Mouse (Mus musculus) hindbrain, embryonic 11.5 days (tissue): Measurements from ENCODE around the gene Prpf38b. TPM values are rescaled to one million over a fixed set of nuclear protein-coding genes. Genes with fewer than 3 reads are reported as not detected.

Experiments
- ATAC-seq: fragments of 200-750 bp; cut with Nextera tagmentation; 2 replicates; pipeline ENCODE4 v1.8.0; 2017; ENCODE audit warnings: mild to moderate bottlenecking, moderate TSS enrichment, moderate library complexity; ENCODE audit not compliant: low FRiP score
- DNase-seq: peaks from one replicate; pipeline ENCODE4 v3.0.0-alpha.2; 2015; ENCODE audit warnings: low spot score
- H3K27ac ChIP-seq: fragments of 300-500 bp; sonication (generic); 2 replicates; pipeline ENCODE4 v1.5.1; 2014; ENCODE audit warnings: mild to moderate bottlenecking, low read depth, low read length
- H3K27me3 ChIP-seq: fragments of 300-500 bp; sonication (generic); 2 replicates; pipeline ENCODE4 v1.6.1; 2014; ENCODE audit warnings: mild to moderate bottlenecking, low read length, moderate library complexity, mixed read lengths; ENCODE audit not compliant: control insufficient read depth, insufficient read depth
- H3K36me3 ChIP-seq: fragments of 300-500 bp; sonication (generic); 2 replicates; pipeline ENCODE4 v1.6.1; 2014; ENCODE audit warnings: mild to moderate bottlenecking, low read length, moderate library complexity, mixed read lengths; ENCODE audit not compliant: control insufficient read depth, insufficient read depth
- H3K4me1 ChIP-seq: fragments of 300-500 bp; sonication (generic); replicated peaks from 2 replicates; pipeline ENCODE4 v1.6.1; 2014; ENCODE audit warnings: low read length, mixed read lengths; ENCODE audit not compliant: control insufficient read depth, insufficient read depth
- H3K4me2 ChIP-seq: fragments of 300-500 bp; sonication (generic); replicated peaks from 2 replicates; pipeline ENCODE4 v1.6.1; 2014; ENCODE audit warnings: mild to moderate bottlenecking, low read depth, low read length
- H3K4me3 ChIP-seq: fragments of 300-500 bp; sonication (generic); 2 replicates; pipeline ENCODE4 v1.5.1; 2014; ENCODE audit warnings: low read depth, low read length
- H3K9ac ChIP-seq: fragments of 300-500 bp; sonication (generic); 2 replicates; pipeline ENCODE4 v1.6.1; 2014; ENCODE audit warnings: low read depth, low read length
- H3K9me3 ChIP-seq: fragments of 300-500 bp; sonication (generic); 2 replicates; pipeline ENCODE4 v1.6.1; 2016; ENCODE audit warnings: low read length; ENCODE audit not compliant: control insufficient read depth
- WGBS: fragments of 180-500 bp; shearing (Covaris S2); extraction: QIAGEN DNeasy Blood & Tissue Kit; methylation state at CpG from one replicate; pipeline ENCODE4 v1.1.7; 2014; 5-methylcytosine and 5-hydroxymethylcytosine counted together
- polyA plus RNA-seq: library from polyadenylated mRNA; unstranded; fragments of >200 nt; fragmentation: Nextera tagmentation; extraction: Ambion mirVana; gene quantifications from 2 replicates; pipeline ENCODE4 v1.2.1, GENCODE M21; 2014

The Prpf38b gene
- polyA plus RNA-seq: 84.4 and 85.3 TPM in 2 replicates

DNA sequence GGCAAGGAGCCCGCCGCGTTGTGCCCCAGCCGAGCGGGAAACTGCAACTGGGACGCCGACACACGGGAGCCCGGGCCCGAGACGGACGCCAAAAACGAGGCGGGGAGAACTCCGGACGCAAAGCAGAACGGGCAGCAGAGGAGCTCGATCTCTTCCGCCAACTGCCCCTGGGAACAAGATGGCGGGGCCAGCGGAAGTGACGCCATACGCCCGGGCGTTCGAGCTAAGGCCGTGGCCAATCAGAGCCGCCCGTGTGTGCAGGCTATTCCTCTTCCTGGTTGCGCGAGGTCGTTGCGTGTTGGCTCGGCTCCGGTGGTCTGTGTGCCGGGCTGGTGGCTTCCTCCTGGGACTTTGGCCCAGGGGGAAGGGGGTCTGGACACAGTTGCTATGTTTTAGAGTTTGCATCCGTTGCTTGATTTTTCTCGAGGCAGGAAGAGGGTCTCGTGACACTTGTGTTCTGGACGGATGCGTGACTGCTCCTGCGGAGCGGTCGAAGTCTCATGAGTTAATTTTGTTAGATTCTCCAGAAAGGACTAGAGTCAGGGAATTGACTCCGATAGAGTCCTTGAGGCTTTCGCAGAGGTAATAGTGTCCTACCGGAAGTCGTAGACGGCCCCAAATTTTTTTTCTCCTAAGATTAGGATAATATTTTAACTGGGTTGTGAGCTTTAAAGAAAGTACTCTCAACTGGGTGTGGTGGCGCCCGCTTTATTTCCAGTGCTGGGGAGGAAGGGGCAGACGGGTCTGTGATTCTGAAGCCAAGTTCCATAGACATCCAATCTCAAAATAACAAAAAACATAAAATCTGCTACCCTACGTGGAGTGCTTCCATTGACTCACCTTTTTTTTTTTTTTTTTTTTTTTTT is at the start of gene Prpf38b:
TSS of gene Prpf38b (minus strand) at position 180 of the 866 bp plus-strand sequence.
- 1% methylated on average over 53 of the region's 53 CpGs for WGBS
- ATAC-seq: peak; percentile 99
- Histone ChIP-seq H3K4me1 (no peaks in the 10 kb centered on the region), H3K27me3 (no peaks in the 10 kb centered on the region), H3K9ac (peak within 1 kb of the TSS; percentile 92), H3K27ac (peak within 1 kb of the TSS; percentile 97), H3K36me3 (no peaks in the 10 kb centered on the region), H3K9me3 (no peaks in the 10 kb centered on the region), H3K4me2 (peak within 1 kb of the TSS; percentile 89), H3K4me3 (peak within 1 kb of the TSS; percentile 97)
- DNase-seq: peak; percentile 95

- H3K4me3 ChIP-seq: no peak overlapping the region
- DNase-seq: peak; percentile 73
- H3K27me3 ChIP-seq: no peaks in the 10 kb centered on the region
- peak; percentile 90 for ATAC-seq
- peak overlapping the region; percentile 42; the same call in 1 of the 2 replicates for H3K9ac ChIP-seq
- no peaks in the 10 kb centered on the region for H3K9me3 ChIP-seq
- peak overlapping the region; percentile 42 for H3K4me2 ChIP-seq
- H3K27ac ChIP-seq: peak overlapping the region; percentile 67
- peaks cover 8% of the 10 kb centered on the region for H3K4me1 ChIP-seq
- WGBS: 19% methylated on average over 7 of the region's 7 CpGs
- no peaks in the 10 kb centered on the region for H3K36me3 ChIP-seq
Observed at GRCm38 (mm10) chr3:108961226-108961625, 49.7 kb upstream of the Prpf38b start.

DNA sequence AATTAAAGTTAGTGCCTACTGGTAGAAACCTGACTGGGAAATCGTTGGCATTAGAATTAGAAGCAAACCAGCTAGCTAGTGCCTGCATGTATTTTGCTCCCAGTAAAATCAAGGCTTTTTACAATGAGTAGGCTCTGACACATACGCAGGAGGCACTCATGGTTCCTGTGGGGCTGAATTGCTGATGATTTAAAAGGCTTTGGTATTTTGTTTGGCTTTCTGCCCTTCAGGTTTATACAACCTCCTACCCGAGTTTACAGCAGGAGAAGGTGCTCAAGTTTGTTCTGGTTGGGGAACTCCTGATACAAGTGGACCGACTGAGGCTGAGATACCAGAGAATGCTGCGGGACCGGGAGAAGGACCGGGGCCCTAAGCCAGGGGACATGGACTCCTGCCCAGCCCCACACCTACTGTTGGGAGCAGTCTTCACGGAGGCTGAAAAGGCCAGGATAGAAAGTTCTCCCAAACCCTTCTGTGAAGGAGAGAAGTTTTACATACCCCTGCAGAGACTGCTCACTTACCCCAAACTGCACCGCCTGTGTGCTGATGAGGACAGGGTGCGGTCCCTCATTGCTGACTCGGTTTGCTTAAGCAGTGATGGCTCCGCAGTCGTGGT is 48.3 kb upstream of the Prpf38b start:
- Histone ChIP-seq H3K4me2 (no peak overlapping the region), H3K4me3 (no peak overlapping the region), H3K9me3 (no peaks in the 10 kb centered on the region)

GRCm38 (mm10) chr3:108957976-108958375 is 46.4 kb upstream of the Prpf38b start:
- H3K4me1 ChIP-seq: peaks cover 8% of the 10 kb centered on the region
- DNase-seq (no peak), ATAC-seq (no peak)
- H3K9me3 ChIP-seq: no peaks in the 10 kb centered on the region
- no peaks in the 10 kb centered on the region for H3K36me3 ChIP-seq
- no peak overlapping the region for H3K27ac ChIP-seq
- no peak overlapping the region for H3K4me2 ChIP-seq
- H3K9ac ChIP-seq: no peak overlapping the region
- no peaks in the 10 kb centered on the region for H3K27me3 ChIP-seq
- H3K4me3 ChIP-seq: no peak overlapping the region

More for the DNA sequence above, 48.3 kb upstream of the Prpf38b start:
- Histone ChIP-seq H3K27ac (no peak overlapping the region), H3K4me1 (peaks cover 8% of the 10 kb centered on the region), H3K9ac (no peak overlapping the region), H3K36me3 (no peaks in the 10 kb centered on the region), H3K27me3 (no peaks in the 10 kb centered on the region)
- ATAC-seq: no peak
- WGBS: 77% methylated on average over 13 of the region's 13 CpGs
- DNase-seq: no peak

- no peaks in the 10 kb centered on the region for H3K36me3 ChIP-seq
- 87% methylated on average over 10 of the region's 10 CpGs for WGBS
- no peak overlapping the region for H3K4me2 ChIP-seq
- no peaks in the 10 kb centered on the region for H3K4me1 ChIP-seq
- H3K9ac ChIP-seq: no peak overlapping the region
- H3K4me3 ChIP-seq: no peak overlapping the region
- no peak overlapping the region for H3K27ac ChIP-seq
- ATAC-seq (no peak), DNase-seq (no peak)
- H3K27me3 ChIP-seq: no peaks in the 10 kb centered on the region
- no peaks in the 10 kb centered on the region for H3K9me3 ChIP-seq
Observed at GRCm38 (mm10) chr3:108940996-108941395, 29.5 kb upstream of the Prpf38b start.

DNA sequence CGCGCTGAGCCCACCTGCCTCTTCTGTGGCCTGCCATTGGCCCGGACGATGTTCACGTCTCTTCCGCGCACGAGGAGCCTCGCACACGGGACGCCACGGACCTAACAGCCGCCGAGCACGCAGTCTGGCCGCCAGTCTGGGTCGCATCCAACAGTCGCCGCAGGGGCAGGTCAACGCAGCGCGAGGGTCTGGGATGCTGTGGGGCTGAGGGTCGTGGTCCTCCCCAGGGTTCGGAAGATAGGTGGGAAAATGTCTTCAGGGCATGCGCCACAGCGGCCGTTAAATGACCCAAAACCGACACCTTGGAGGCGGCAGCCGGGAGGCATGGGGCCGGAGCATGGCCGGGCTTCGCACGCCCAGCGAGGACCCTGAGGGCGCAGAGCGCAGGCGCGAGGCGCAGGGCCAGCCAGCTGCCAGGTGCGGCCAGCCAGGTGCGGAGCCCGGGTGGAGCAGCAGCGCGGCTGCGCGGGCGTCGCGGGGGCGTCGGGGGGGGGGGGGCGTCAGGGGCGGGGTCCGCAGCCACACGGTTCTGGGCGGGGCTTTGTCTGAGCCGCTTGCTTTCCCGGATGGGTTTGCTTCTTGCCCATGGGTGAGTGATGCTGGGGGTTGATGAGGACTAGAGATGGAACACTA is 28.6 kb upstream of the Prpf38b start, which contains the start of gene Gm9857:
TSS of gene Gm9857 (minus strand) at position 445 of the 633 bp plus-strand sequence.
- Histone ChIP-seq H3K4me2 (peak within 1 kb of the TSS; percentile 40), H3K27ac (no peak within 1 kb of the TSS)

GRCm38 (mm10) chr3:108939573-108939972 is 28.0 kb upstream of the Prpf38b start, which contains the start of gene Henmt1:
Henmt1 (plus strand) TSS chr3:108939873.
- Histone ChIP-seq H3K4me3 (peak within 1 kb of the TSS; percentile 16; the same call in 1 of the 2 replicates), H3K9ac (no peak within 1 kb of the TSS), H3K9me3 (no peaks in the 10 kb centered on the region), H3K27me3 (no peaks in the 10 kb centered on the region), H3K36me3 (no peaks in the 10 kb centered on the region), H3K4me1 (no peaks in the 10 kb centered on the region), H3K4me2 (peak within 1 kb of the TSS; percentile 40), H3K27ac (no peak within 1 kb of the TSS)
- ATAC-seq (no peak), DNase-seq (no peak)
- WGBS: 82% methylated on average over 5 of the region's 5 CpGs

More for the DNA sequence above, 28.6 kb upstream of the Prpf38b start, which contains the start of gene Gm9857:
- ATAC-seq (peak; percentile 70), DNase-seq (peak; percentile 31)
- Histone ChIP-seq H3K9ac (no peak within 1 kb of the TSS), H3K4me1 (no peaks in the 10 kb centered on the region), H3K9me3 (no peaks in the 10 kb centered on the region), H3K27me3 (no peaks in the 10 kb centered on the region), H3K36me3 (no peaks in the 10 kb centered on the region), H3K4me3 (peak within 1 kb of the TSS; percentile 16; the same call in 1 of the 2 replicates)
- 61% methylated on average over 44 of the region's 59 CpGs for WGBS

DNA sequence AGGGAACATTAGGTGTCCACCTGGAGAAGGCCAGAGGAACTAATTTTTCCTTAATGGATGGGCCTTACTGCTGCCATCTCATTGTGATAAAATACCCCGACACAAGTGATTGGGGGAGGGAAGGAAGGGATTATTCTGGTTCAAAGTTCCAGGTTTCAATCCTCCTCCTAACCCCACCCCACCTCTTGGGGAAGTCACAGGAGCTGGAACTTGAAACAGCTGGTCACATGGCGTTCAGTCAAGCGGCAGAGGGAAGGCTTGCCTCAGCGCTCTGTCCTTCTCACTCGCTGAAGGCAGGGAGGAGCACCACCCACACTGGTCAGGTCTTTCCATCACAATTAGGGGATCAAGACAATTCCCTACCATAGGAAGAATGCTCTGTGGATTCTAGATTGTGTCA is 27.2 kb upstream of the Prpf38b start:
- ATAC-seq: no peak
- Histone ChIP-seq H3K36me3 (no peaks in the 10 kb centered on the region), H3K9me3 (no peaks in the 10 kb centered on the region), H3K4me2 (no peak overlapping the region), H3K27me3 (no peaks in the 10 kb centered on the region), H3K4me3 (no peak overlapping the region), H3K9ac (no peak overlapping the region), H3K27ac (no peak overlapping the region), H3K4me1 (no peaks in the 10 kb centered on the region)
- DNase-seq: no peak
- WGBS: 91% methylated on average over 5 of the region's 5 CpGs
